11 mouse cellular contexts compared by ENCODE assay signal in genomic region chr2:156490176-156490575, GRCm38 (mm10). TPM values are rescaled to one million over a fixed set of nuclear protein-coding genes. Genes with fewer than 3 reads are reported as not detected.
A peak's percentile ranks its signal among the peaks of the same experiment; 100 is the strongest.
DNase-seq lines count a peak whose midpoint lies in the region; ATAC-seq and TF ChIP-seq lines count a peak whose summit lies in the region.
"Had no signal": no experiment of that assay in that cellular context is flagged by ENCODE, and none has a peak within 500 bp of the region (broad histone marks: within the 10 kb centered on the region; RNA-seq: fewer than 3 reads in every experiment).

No protein-coding gene starts in this region.

- H3K27ac ChIP-seq in forebrain, postnatal 0 days (ENCODE audit: low read depth, low read length): peak overlapping the region; percentile 64
- H3K27ac ChIP-seq in forebrain, embryonic 12.5 days: no peak overlapping the region; the same call in 1 of the 2 replicates
- H3K27ac ChIP-seq in lung, embryonic 16.5 days (ENCODE audit: low read length): no peak overlapping the region
- peak overlapping the region; percentile 63 for H3K27ac ChIP-seq in midbrain, embryonic 16.5 days (ENCODE audit: low read length)
- no peak overlapping the region for H3K27ac ChIP-seq in liver, postnatal 0 days (ENCODE audit: low read depth)
- H3K27ac ChIP-seq: intestine, embryonic 15.5 days had no signal

- no peaks in the 10 kb centered on the region for H3K27me3 ChIP-seq in forebrain, postnatal 0 days (ENCODE audit: insufficient read depth, low read length)
- no peaks in the 10 kb centered on the region for H3K27me3 ChIP-seq in forebrain, embryonic 12.5 days
- no peaks in the 10 kb centered on the region for H3K27me3 ChIP-seq in lung, embryonic 16.5 days (ENCODE audit: control insufficient read depth, insufficient read depth, low read depth, low read length)
- H3K27me3 ChIP-seq in midbrain, embryonic 16.5 days (ENCODE audit: control insufficient read depth, insufficient read depth, low read depth, low read length): no peaks in the 10 kb centered on the region
- H3K27me3 ChIP-seq in liver, postnatal 0 days (ENCODE audit: insufficient read depth, low read length): no peaks in the 10 kb centered on the region
- H3K27me3 ChIP-seq: intestine, embryonic 15.5 days had no signal

- ATAC-seq in forebrain, postnatal 0 days: peak; percentile 37; the same call in 1 of the 2 replicates
- ATAC-seq in forebrain, embryonic 12.5 days (ENCODE audit: low FRiP score): no peak
- no peak for ATAC-seq in lung, embryonic 16.5 days (ENCODE audit: low read depth)
- peak; percentile 34 for ATAC-seq in midbrain, embryonic 16.5 days
- no peak for ATAC-seq in liver, postnatal 0 days
- ATAC-seq: intestine, embryonic 15.5 days had no signal

- H3K36me3 ChIP-seq in forebrain, postnatal 0 days (ENCODE audit: insufficient read depth): peaks cover 11% of the 10 kb centered on the region
- peaks cover 4% of the 10 kb centered on the region; the same call in 1 of the 2 replicates for H3K36me3 ChIP-seq in forebrain, embryonic 12.5 days (replicated peaks)
- no peaks in the 10 kb centered on the region for H3K36me3 ChIP-seq in lung, embryonic 16.5 days (ENCODE audit: control insufficient read depth, insufficient read depth, low read length)
- peaks cover 5% of the 10 kb centered on the region for H3K36me3 ChIP-seq in midbrain, embryonic 16.5 days (ENCODE audit: control insufficient read depth, insufficient read depth, low read length)
- no peaks in the 10 kb centered on the region for H3K36me3 ChIP-seq in liver, postnatal 0 days (replicated peaks; ENCODE audit: insufficient read depth, low read length)

- no peak overlapping the region for H3K9ac ChIP-seq in forebrain, postnatal 0 days
- no peak overlapping the region for H3K9ac ChIP-seq in forebrain, embryonic 12.5 days
- peak overlapping the region; percentile 9; the same call in 1 of the 2 replicates for H3K9ac ChIP-seq in lung, embryonic 16.5 days (ENCODE audit: low read length)
- H3K9ac ChIP-seq in midbrain, embryonic 16.5 days (ENCODE audit: low read depth, low read length): no peak overlapping the region
- no peak overlapping the region for H3K9ac ChIP-seq in liver, postnatal 0 days (replicated peaks)
- H3K9ac ChIP-seq: intestine, embryonic 15.5 days; lung, embryonic 14.5 days had no signal

- no peak for TF ChIP-seq CTCF in forebrain, postnatal 0 days (IDR thresholded peaks at IDR 0.05; ENCODE audit: low read depth)
- no peak for TF ChIP-seq CTCF in liver, postnatal 0 days (IDR thresholded peaks at IDR 0.05; ENCODE audit: low read depth)

- TF ChIP-seq EP300 in liver, postnatal 0 days (IDR thresholded peaks at IDR 0.05; ENCODE audit: low read depth): no peak

- no peak overlapping the region for H3K4me3 ChIP-seq in forebrain, postnatal 0 days (ENCODE audit: low read depth, low read length)
- no peak overlapping the region for H3K4me3 ChIP-seq in forebrain, embryonic 12.5 days (replicated peaks)
- H3K4me3 ChIP-seq in lung, embryonic 16.5 days (ENCODE audit: low read length): no peak overlapping the region
- H3K4me3 ChIP-seq in midbrain, embryonic 16.5 days (ENCODE audit: low read depth, low read length): no peak overlapping the region
- H3K4me3 ChIP-seq in liver, postnatal 0 days (ENCODE audit: low read depth, low read length): no peak overlapping the region
- H3K4me3 ChIP-seq: intestine, embryonic 15.5 days; myocyte had no signal

- no peak for DNase-seq in forebrain, postnatal 0 days
- no peak for DNase-seq in lung, postnatal 4 days
- DNase-seq in cerebellum, postnatal 25 days: peak; percentile 69 to 75
- DNase-seq in liver, postnatal 0 days: no peak
- DNase-seq in lung, postnatal 10 days: no peak
- DNase-seq: lung, embryonic 14.5 days had no signal

- 51% methylated on average over 11 of the region's 11 CpGs for WGBS in forebrain, postnatal 0 days
- 81% methylated on average over 11 of the region's 11 CpGs for WGBS in forebrain, embryonic 12.5 days
- WGBS in lung, embryonic 16.5 days: 29% methylated on average over 11 of the region's 11 CpGs
- WGBS in midbrain, embryonic 16.5 days: 61% methylated on average over 11 of the region's 11 CpGs
- WGBS in liver, postnatal 0 days (ENCODE audit: insufficient replicate concordance): 78% methylated on average over 11 of the region's 11 CpGs

- H3K4me2 ChIP-seq in forebrain, postnatal 0 days (ENCODE audit: low read depth): peak overlapping the region; percentile 8; the same call in 1 of the 2 replicates
- no peak overlapping the region for H3K4me2 ChIP-seq in forebrain, embryonic 12.5 days
- H3K4me2 ChIP-seq in lung, embryonic 16.5 days (ENCODE audit: low read depth, low read length): no peak overlapping the region
- peak overlapping the region; percentile 0; the same call in 1 of the 2 replicates for H3K4me2 ChIP-seq in midbrain, embryonic 16.5 days (ENCODE audit: low read length)
- H3K4me2 ChIP-seq in liver, postnatal 0 days (ENCODE audit: low read depth, low read length): no peak overlapping the region
- H3K4me2 ChIP-seq: intestine, embryonic 15.5 days; lung, embryonic 14.5 days had no signal

- no peaks in the 10 kb centered on the region for H3K9me3 ChIP-seq in forebrain, postnatal 0 days (ENCODE audit: low read length)
- H3K9me3 ChIP-seq in forebrain, embryonic 12.5 days: no peaks in the 10 kb centered on the region
- no peaks in the 10 kb centered on the region for H3K9me3 ChIP-seq in lung, embryonic 16.5 days (ENCODE audit: control insufficient read depth, low read length)
- no peaks in the 10 kb centered on the region for H3K9me3 ChIP-seq in midbrain, embryonic 16.5 days (replicated peaks; ENCODE audit: control insufficient read depth, low read length, poor library complexity, severe bottlenecking)
- H3K9me3 ChIP-seq in liver, postnatal 0 days (ENCODE audit: low read length): no peaks in the 10 kb centered on the region
- H3K9me3 ChIP-seq: intestine, embryonic 15.5 days had no signal

- 0 out of 2 replicates have a peak, but pooled peaks cover 6% of the 10 kb centered on the region for H3K4me1 ChIP-seq in forebrain, postnatal 0 days (ENCODE audit: insufficient read depth)
- peaks cover 34% of the 10 kb centered on the region for H3K4me1 ChIP-seq in forebrain, embryonic 12.5 days
- peaks cover 13% of the 10 kb centered on the region for H3K4me1 ChIP-seq in lung, embryonic 16.5 days (replicated peaks; ENCODE audit: control insufficient read depth, insufficient read depth, low read length)
- peaks cover 25% of the 10 kb centered on the region for H3K4me1 ChIP-seq in midbrain, embryonic 16.5 days (ENCODE audit: control insufficient read depth, insufficient read depth, low read length)
- H3K4me1 ChIP-seq in liver, postnatal 0 days (ENCODE audit: insufficient read depth): no peaks in the 10 kb centered on the region; the same call in 1 of the 2 replicates

RNA-seq across cellular contexts. Expression of gene Aar2, which starts 57.2 kb away (rescaled TPM):
- total RNA-seq in forebrain, postnatal 0 days (2014; rRNA removed): 46.7 and 50.1 TPM in 2 replicates
- polyA plus RNA-seq in forebrain, postnatal 0 days (2015; fragmentation: Nextera tagmentation; extraction: Ambion mirVana): 37.1 and 43.7 TPM in 2 replicates
- polyA plus RNA-seq in forebrain, embryonic 12.5 days (2016; fragmentation: Nextera tagmentation; extraction: Ambion mirVana): 44.1 and 44.7 TPM in 2 replicates
- polyA plus RNA-seq in lung, embryonic 16.5 days (2015; fragmentation: Nextera tagmentation; extraction: Ambion mirVana): 31.0 and 32.1 TPM in 2 replicates
- 46.7 and 48.2 TPM in 2 replicates for polyA plus RNA-seq in midbrain, embryonic 16.5 days (2015; fragmentation: Nextera tagmentation; extraction: Ambion mirVana)
- polyA plus RNA-seq in liver, postnatal 0 days (2015; fragmentation: Nextera tagmentation; extraction: Ambion mirVana): 10.8 and 10.9 TPM in 2 replicates

Comparison
In these comparisons a context has a peak if more than half of its experiments do, and no peak if none do; other contexts are left out.
1. ATAC-seq: peak in forebrain, postnatal 0 days (single experiment) and midbrain, embryonic 16.5 days (single experiment); none in forebrain, embryonic 12.5 days (single experiment), lung, embryonic 16.5 days (single experiment) and liver, postnatal 0 days (single experiment).
2. H3K27ac ChIP-seq: peak in forebrain, postnatal 0 days (single experiment) and midbrain, embryonic 16.5 days (single experiment); none in forebrain, embryonic 12.5 days (single experiment), lung, embryonic 16.5 days (single experiment) and liver, postnatal 0 days (single experiment).
3. H3K4me2 ChIP-seq: peak in forebrain, postnatal 0 days (single experiment) and midbrain, embryonic 16.5 days (single experiment); none in forebrain, embryonic 12.5 days (single experiment), lung, embryonic 16.5 days (single experiment) and liver, postnatal 0 days (single experiment).
4. DNase-seq: peak in cerebellum, postnatal 25 days (2 of 2); none in forebrain, postnatal 0 days (single experiment), lung, postnatal 4 days (0 of 2), liver, postnatal 0 days (single experiment) and lung, postnatal 10 days (single experiment).